Mouse (Mus musculus) heart, adult 2 months (tissue): ENCODE measurements around the gene Gbx1. TPM values are rescaled to one million over a fixed set of nuclear protein-coding genes. Genes with fewer than 3 reads are reported as not detected.
"Not testable (repeated sequence)": the region's sequence is repeated elsewhere in the genome, so short reads cannot be mapped to it uniquely, and the experiment has no call there.

Experiments used
- DNase-seq, 2 experiments: peaks; one replicate each; pipeline ENCODE4 v3.0.0; 2021
- H3K27ac ChIP-seq: fragments of 200-600 bp; 2 replicates; pipeline ENCODE4 v1.8.1; 2022
- H3K27me3 ChIP-seq: fragments of 200-500 bp; 2 replicates; pipeline ENCODE4 v1.6.1; 2012; ENCODE audit warnings: mild to moderate bottlenecking, low read length, inconsistent platforms, mixed read lengths; ENCODE audit not compliant: control insufficient read depth, insufficient read depth
- H3K36me3 ChIP-seq: fragments of 200-500 bp; 2 replicates; pipeline ENCODE4 v1.6.1; 2012; ENCODE audit warnings: low read length, inconsistent platforms; ENCODE audit not compliant: control insufficient read depth, insufficient read depth
- H3K4me1 ChIP-seq: fragments of 200-500 bp; 2 replicates; pipeline ENCODE4 v1.6.1; 2011; ENCODE audit warnings: low read length; ENCODE audit not compliant: control insufficient read depth, insufficient read depth
- H3K4me3 ChIP-seq: fragments of 200-600 bp; 2 replicates; pipeline ENCODE4 v1.8.1; 2022
- H3K79me2 ChIP-seq: fragments of 200-500 bp; replicated peaks from 2 replicates; pipeline ENCODE4 v1.6.1; 2012; ENCODE audit warnings: mild to moderate bottlenecking, inconsistent platforms, low read length, moderate library complexity, mixed read lengths; ENCODE audit not compliant: control insufficient read depth, insufficient read depth
- H3K9ac ChIP-seq: fragments of 200-500 bp; 2 replicates; pipeline ENCODE4 v1.6.1; 2012; ENCODE audit warnings: low read depth, mild to moderate bottlenecking, control low read depth, inconsistent platforms, low read length, mixed read lengths
- CTCF ChIP-seq: fragments of 200-600 bp; IDR thresholded peaks from 2 replicates; pipeline ENCODE4 v1.8.1; 2022; ENCODE audit warnings: antibody characterized with exemption, mild to moderate bottlenecking, moderate library complexity
- EP300 ChIP-seq: fragments of 200-500 bp; IDR thresholded peaks from 2 replicates; pipeline ENCODE4 v1.6.1; 2011; ENCODE audit warnings: low read depth, low read length, control low read depth; ENCODE audit not compliant: insufficient read depth
- POLR2A ChIP-seq: fragments of 200-500 bp; IDR thresholded peaks from 2 replicates; pipeline ENCODE4 v1.6.1; 2011; ENCODE audit warnings: mild to moderate bottlenecking, low read depth, low read length, control low read depth; ENCODE audit not compliant: insufficient read depth
- WGBS: fragments of 180-500 bp; shearing (Covaris S2); methylation state at CpG from one replicate; pipeline ENCODE4 v1.1.7; 2018; 5-methylcytosine and 5-hydroxymethylcytosine counted together
- intact Hi-C: fragments of 180-260 bp; cut with DNase I; formaldehyde crosslinking; loops from one replicate; pipeline ENCODE4 v1.15.1; 2025
- long read RNA-seq: library from polyadenylated mRNA; stranded (forward); transcript quantifications from one replicate; pipeline ENCODE4 v2.0.0, GENCODE M21; 2021
- polyA plus RNA-seq: library from polyadenylated mRNA; depleted of rRNA; stranded (reverse); fragments of >200 nt; gene quantifications from 2 replicates; pipeline ENCODE4 v1.2.3, GENCODE M21; 2012; rRNA removed
- total RNA-seq, 2 experiments: library from RNA; stranded (reverse); gene quantifications; 2 replicates each; pipeline ENCODE4 v1.2.3; 2021

Gbx1 gene
- total RNA-seq (not detected), polyA plus RNA-seq (0.06 TPM in 1 of 2 replicates, not detected in the other)
- long read RNA-seq = 0 reads

DNA sequence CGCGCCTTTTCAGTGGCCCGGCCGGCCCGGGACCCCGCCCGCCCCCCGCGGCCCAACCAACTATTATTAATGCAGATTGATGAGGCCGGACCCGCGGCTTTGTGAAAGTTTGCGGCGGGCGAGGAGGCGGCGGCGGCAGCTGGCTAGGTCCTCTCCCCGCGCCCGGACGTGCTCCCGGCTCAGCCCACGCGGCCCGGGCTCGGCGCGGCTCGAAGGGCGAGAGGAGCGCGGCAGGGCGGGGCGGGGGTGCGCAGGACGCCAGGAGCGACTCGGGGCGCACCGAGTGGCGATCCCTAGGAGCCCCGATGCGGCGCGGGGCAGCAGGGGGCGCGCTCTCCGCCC lies at the start of gene Gbx1:
Gene Gbx1 (minus strand): TSS at position 314 of the 342 bp plus-strand sequence.
- no peaks in the 10 kb centered on the region for H3K36me3 ChIP-seq
- intact Hi-C loops = no loop called here
- TF ChIP-seq CTCF (peak; percentile 47), EP300 (no peak)
- peak; percentile 42 to 55 for DNase-seq
- peak within 1 kb of the TSS; percentile 38 for H3K4me3 ChIP-seq
- peaks cover 26% of the 10 kb centered on the region for H3K27me3 ChIP-seq
- under 1% methylated on average over 48 of the region's 49 CpGs for WGBS
- no peak within 1 kb of the TSS for H3K27ac ChIP-seq
- 0 out of 2 replicates have a peak within 1 kb of the TSS, but pooled peaks have one; percentile 29 for H3K9ac ChIP-seq
- H3K79me2 ChIP-seq = no peaks in the 10 kb centered on the region
- no peaks in the 10 kb centered on the region for H3K4me1 ChIP-seq

DNA sequence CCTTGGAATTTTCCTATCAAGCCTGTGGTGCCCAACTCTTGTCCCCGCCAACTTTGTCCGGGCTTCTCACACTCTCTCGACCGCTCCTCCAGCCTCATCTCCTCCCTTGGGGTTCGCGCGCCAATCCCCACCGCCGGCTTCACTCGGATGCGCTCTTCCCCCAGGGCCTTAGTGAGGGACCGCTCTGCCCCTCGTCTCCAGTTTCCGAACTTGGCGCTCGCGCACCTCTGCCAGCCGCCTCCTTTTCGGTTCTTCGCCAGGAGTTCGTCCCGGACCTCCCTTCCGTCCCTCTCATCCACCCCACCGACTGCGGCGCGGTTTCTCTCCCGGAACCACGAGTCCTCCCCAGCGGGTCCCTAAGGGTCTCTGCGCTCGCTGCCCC lies 49.8 kb upstream of the Gbx1 start:
- intact Hi-C loops = loop anchor here (1.0 to 5.0 kb wide), 4 partner anchors 10 to 154 kb away; partner anchors contain the start of genes Asb10, Cdk5, Chpf2 and Slc4a2
- 1% methylated on average over 32 of the region's 32 CpGs for WGBS
- no peak for DNase-seq

DNA sequence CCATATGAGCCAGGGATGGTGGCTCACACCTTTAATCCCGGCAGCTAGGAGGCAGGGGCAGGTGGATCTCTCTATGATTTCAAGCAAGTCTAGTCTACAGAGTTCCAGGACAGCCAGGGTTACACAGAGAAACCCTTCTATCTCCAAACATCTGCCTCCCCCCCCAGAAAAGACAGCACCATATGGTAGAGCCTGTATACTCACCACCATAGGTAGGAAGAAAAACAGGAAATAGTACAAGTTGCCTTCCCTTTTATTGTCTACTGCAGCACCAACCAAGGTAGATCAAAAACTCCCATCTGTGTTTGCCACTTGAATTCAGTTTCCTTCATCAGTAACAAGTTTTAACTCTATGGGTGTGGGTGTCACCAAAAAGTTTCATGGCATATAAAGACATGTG lies 48.9 kb upstream of the Gbx1 start:
- intact Hi-C loops = loop anchor here (2.0 to 5.0 kb wide), 3 partner anchors 27 to 154 kb away; partner anchors contain the start of genes Asb10, Cdk5 and Slc4a2
- H3K9ac ChIP-seq = no peak overlapping the region
- 0 out of 2 replicates have a peak, but pooled peaks cover 2% of the 10 kb centered on the region for H3K79me2 ChIP-seq
- H3K27ac ChIP-seq = no peak overlapping the region
- peaks cover 4% of the 10 kb centered on the region for H3K4me1 ChIP-seq
- no peaks in the 10 kb centered on the region for H3K36me3 ChIP-seq
- TF ChIP-seq CTCF (no peak), EP300 (no peak), POLR2A (no peak)
- H3K27me3 ChIP-seq = no peaks in the 10 kb centered on the region
- DNase-seq = no peak
- WGBS = 78% methylated on average over 1 of the region's 1 CpGs
- H3K4me3 ChIP-seq = no peak overlapping the region

More for the DNA sequence above, 49.8 kb upstream of the Gbx1 start:
- no peak for TF ChIP-seq CTCF
- TF ChIP-seq EP300 = no peak
- no peak for TF ChIP-seq POLR2A
- no peaks in the 10 kb centered on the region for H3K36me3 ChIP-seq
- H3K27ac ChIP-seq = peak overlapping the region; percentile 83
- peaks cover 4% of the 10 kb centered on the region for H3K4me1 ChIP-seq
- H3K4me3 ChIP-seq = peak overlapping the region; percentile 86
- 0 out of 2 replicates have a peak, but pooled peaks cover 2% of the 10 kb centered on the region for H3K79me2 ChIP-seq
- peak overlapping the region; percentile 47 for H3K9ac ChIP-seq
- no peaks in the 10 kb centered on the region for H3K27me3 ChIP-seq

DNA sequence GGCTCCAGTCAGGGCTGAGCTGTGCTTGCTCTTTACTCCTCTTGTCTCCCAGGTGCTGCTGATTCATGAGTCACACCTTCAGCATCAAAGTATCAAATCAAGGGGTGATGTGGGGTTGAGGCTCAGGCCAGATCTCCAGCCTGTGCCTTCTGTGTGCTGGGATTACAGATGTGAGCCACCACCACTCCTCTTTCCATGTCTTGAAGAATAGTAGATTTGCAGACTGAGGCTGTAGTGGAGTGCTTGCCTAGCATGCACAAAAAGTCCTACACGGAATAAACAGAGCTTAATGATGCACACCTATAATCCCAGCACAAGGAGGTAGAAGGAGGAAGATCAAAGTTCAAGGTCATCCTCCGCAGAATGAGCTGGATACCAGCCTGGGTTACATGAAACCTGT lies 29.7 kb upstream of the Gbx1 start, which contains the start of gene 4931409K22Rik:
Gene 4931409K22Rik (minus strand): TSS at position 101 of the 400 bp plus-strand sequence.
- H3K9ac ChIP-seq = no peak within 1 kb of the TSS
- no peaks in the 10 kb centered on the region for H3K27me3 ChIP-seq
- no peaks in the 10 kb centered on the region for H3K4me1 ChIP-seq
- H3K79me2 ChIP-seq = no peaks in the 10 kb centered on the region
- DNase-seq = no peak
- no peak within 1 kb of the TSS for H3K27ac ChIP-seq
- no peaks in the 10 kb centered on the region for H3K36me3 ChIP-seq
- TF ChIP-seq EP300 (no peak), CTCF (no peak), POLR2A (no peak)
- 68% methylated on average over 2 of the region's 2 CpGs for WGBS
- H3K4me3 ChIP-seq = no peak within 1 kb of the TSS
- intact Hi-C loops = no loop called here

DNA sequence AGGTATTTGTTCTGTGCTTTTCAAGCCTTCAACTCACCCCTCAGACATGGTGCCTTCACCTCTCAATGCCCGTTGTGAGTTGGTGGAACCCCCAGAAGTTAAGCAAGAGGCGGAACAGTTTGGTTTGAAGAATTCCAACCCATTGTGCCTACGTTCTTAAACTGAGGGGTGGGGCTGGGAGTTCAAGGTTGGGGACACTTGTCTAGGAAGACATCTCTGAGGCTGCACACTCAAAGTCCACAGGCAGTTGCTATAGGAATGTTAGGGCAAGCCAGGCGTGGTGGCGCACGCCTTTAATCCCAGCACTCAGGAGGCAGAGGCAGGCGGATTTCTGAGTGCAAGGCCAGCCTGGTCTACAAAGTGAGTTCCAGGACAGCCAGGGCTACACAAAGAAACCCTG lies 28.3 kb upstream of the Gbx1 start:
- DNase-seq, H3K4me3 ChIP-seq, H3K9ac ChIP-seq, H3K36me3 ChIP-seq, H3K4me1 ChIP-seq, H3K27ac ChIP-seq, H3K79me2 ChIP-seq, intact Hi-C loops, H3K27me3 ChIP-seq: not testable (repeated sequence)
- WGBS = 94% methylated on average over 7 of the region's 7 CpGs

DNA sequence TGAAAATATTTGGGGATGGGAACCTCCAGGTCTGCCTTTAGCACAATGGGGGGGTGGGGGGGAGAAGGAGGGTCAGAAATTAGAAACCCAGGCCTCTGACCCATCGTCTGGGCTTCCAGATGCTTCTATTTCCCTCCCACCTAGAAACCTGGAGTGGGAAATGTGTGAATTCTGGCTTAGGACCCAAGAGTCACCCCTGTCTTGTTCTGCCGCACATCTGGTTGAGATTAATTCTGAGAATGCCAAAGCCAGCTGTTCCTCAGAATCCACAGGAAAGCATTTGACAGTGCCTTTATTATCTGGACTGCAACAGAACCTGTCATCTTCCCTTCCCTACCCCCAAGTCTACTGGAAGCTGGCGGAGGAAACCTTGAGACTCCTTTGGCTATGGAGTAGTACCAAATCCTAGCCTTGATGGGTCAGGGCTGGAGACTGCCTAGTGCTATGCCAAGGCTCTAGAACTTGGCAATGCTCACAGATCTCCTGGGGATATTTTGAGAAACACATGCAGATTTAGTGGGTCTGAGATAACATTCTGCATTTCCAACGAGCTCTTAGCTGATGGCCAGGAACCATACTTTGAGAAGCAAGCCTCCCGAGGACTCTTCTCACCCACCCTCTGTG lies 26.7 kb upstream of the Gbx1 start:
- TF ChIP-seq POLR2A (no peak), CTCF (no peak), EP300 (no peak)
- no peak overlapping the region for H3K4me3 ChIP-seq
- intact Hi-C loops = no loop called here
- no peaks in the 10 kb centered on the region for H3K79me2 ChIP-seq
- H3K27me3 ChIP-seq = no peaks in the 10 kb centered on the region
- no peaks in the 10 kb centered on the region for H3K36me3 ChIP-seq
- WGBS = 39% methylated on average over 5 of the region's 5 CpGs
- no peak overlapping the region for H3K27ac ChIP-seq
- H3K9ac ChIP-seq = no peak overlapping the region
- no peak for DNase-seq
- peaks cover 2% of the 10 kb centered on the region; the same call in 1 of the 2 replicates for H3K4me1 ChIP-seq
